In the genomic region with DNA sequence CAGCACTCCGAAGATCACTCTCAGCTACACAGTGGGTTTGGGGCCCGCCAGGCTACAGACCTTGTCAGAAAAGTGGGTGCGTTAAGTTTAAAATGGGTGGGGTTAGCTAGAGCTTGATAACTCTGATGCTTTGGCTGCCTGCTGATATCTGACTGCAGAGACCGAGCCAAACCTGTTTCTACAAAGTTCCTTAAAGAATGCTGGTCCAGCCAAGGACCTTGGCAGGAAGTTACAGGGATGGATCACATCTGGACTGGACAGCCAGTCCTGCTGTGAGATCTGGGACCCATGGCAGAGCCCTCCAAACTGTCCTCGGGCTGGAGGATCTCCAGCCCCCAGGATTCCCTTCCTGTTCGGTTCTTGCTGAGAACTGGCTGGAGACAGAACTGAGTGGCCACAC, we compare ENCODE assay signal across 10 mouse cellular contexts. TPM values are rescaled to one million over a fixed set of nuclear protein-coding genes. Genes with fewer than 3 reads are reported as not detected.
A peak's percentile ranks its signal among the peaks of the same experiment; 100 is the strongest.
DNase-seq lines count a peak whose midpoint lies in the region; ATAC-seq lines count a peak whose summit lies in the region.
"Had no signal": no experiment of that assay in that cellular context is flagged by ENCODE, and none has a peak within 500 bp of the region (broad histone marks: within the 10 kb centered on the region; RNA-seq: fewer than 3 reads in every experiment).

No protein-coding gene starts in this region.

- peak; percentile 51; the same call in 1 of the 2 replicates for ATAC-seq in erythroblast, adult 5-6 weeks (replicated peaks; ENCODE audit: low FRiP score, poor library complexity, severe bottlenecking)
- ATAC-seq in megakaryocyte, adult 5-6 weeks (ENCODE audit: poor library complexity, severe bottlenecking): no peak

- DNase-seq in kidney, postnatal 10 days: peak; percentile 53
- DNase-seq in kidney, adult 8-10 months: no peak
- DNase-seq in heart, postnatal 4 days: peak; percentile 43
- peak; percentile 43 for DNase-seq in lung, postnatal 36 days
- no peak for DNase-seq in adrenal gland, postnatal 36 days
- no peak for DNase-seq in ovary, postnatal 36 days (ENCODE audit: low spot score)
- DNase-seq: right cerebral cortex, postnatal 4 days had no signal

RNA-seq across cellular contexts. Expression of gene Tmem51, which starts 18.3 kb away (rescaled TPM):
- total RNA-seq in erythroblast, adult 5-6 weeks (2015; ENCODE audit: low replicate concordance): 4.6 and 8.1 TPM in 2 replicates
- total RNA-seq in erythroblast, adult 5-6 weeks (2017; ENCODE audit: low replicate concordance): 1.4 and 2.9 TPM in 2 replicates
- 10 to 100 TPM; 34.2 to 40.5 TPM for total RNA-seq in heart, postnatal 4 days (2021)
- total RNA-seq in adrenal gland, postnatal 36 days (2021): 1 to 10 TPM; 4.9 to 5.0 TPM
- 16.8 and 18.7 TPM in 2 replicates for total RNA-seq in megakaryocyte, adult 5-6 weeks (2015)
- total RNA-seq in megakaryocyte, adult 5-6 weeks (2017): 13.5 and 18.7 TPM in 2 replicates
- total RNA-seq: MEL had no signal

RNA-seq across cellular contexts. Expression of gene Fhad1, which starts 51.0 kb away (rescaled TPM):
- total RNA-seq in erythroblast, adult 5-6 weeks (2015; ENCODE audit: low replicate concordance): not detected in 2 replicates
- total RNA-seq in erythroblast, adult 5-6 weeks (2017; ENCODE audit: low replicate concordance): 0.17 TPM in 1 of 2 replicates, not detected in the other
- total RNA-seq in heart, postnatal 4 days (2021): 1 to 10 TPM; 1.2 to 1.4 TPM
- under 1 TPM; 0.66 to 0.79 TPM for total RNA-seq in adrenal gland, postnatal 36 days (2021)
- 0.41 TPM in 1 of 2 replicates, not detected in the other for total RNA-seq in megakaryocyte, adult 5-6 weeks (2015)
- 0.41 TPM in 1 of 2 replicates, not detected in the other for total RNA-seq in megakaryocyte, adult 5-6 weeks (2017)
- total RNA-seq: MEL had no signal

Comparison
In these comparisons a context has a peak if more than half of its experiments do, and no peak if none do; other contexts are left out.
1. DNase-seq: peak in kidney, postnatal 10 days (single experiment), heart, postnatal 4 days (single experiment) and lung, postnatal 36 days (single experiment); none in kidney, adult 8-10 months (0 of 2), adrenal gland, postnatal 36 days (0 of 2) and ovary, postnatal 36 days (single experiment).